Mouse (Mus musculus): Measurements from ENCODE around the gene Mettl27. TPM values are rescaled to one million over a fixed set of nuclear protein-coding genes. Genes with fewer than 3 reads are reported as not detected.

The Mettl27 gene
- polyA plus RNA-seq, 1 experiment = 13.9 TPM

DNA sequence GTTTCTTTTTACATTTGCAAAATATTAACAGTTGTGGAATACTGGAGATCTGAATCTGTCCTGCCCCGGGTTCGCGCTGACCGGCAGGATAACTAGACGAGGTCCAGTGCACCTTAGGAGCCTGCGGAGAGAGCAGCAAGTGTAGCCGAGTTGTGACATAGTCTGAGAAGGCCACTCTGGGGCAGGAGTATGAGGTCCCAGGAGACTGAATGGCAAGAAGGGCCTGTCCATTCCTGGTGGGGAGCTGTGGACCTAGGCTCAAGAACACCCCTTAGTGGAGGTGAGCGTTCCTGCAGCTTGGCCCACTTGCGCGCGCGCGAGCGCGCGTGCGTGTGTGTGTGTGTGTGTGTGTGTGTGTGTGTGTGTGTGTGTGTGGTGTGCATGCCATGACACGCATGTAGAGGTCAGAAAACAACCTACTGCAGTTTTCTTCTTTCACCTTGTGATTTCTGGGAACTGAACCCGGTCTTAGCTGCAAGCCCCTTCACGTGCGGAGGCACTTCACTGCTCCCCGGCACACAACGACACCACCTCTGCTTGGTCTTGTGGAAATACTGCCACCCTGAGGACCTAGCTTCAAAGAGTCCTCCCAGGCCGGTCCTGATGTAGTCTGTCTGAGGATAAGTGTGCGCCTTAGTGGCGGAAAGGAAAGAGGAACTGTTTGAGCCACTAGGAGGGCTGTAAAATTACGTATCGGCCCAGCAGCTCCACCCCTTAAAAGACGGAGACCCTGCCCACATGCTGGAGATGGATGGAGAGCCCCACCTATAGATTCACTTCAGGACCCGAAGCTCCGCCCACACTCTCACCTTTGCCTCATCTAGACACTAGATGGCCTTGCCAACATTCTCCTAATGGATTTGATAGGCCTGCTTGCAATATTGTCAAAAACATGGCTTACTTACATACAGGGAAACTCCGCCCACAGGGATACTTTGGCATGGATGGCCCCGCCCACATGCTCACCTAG is 34.0 kb downstream of the Mettl27 start:
- no peak for TF ChIP-seq GATA1 (IDR thresholded peaks at IDR 0.05; ENCODE audit: low read length)

DNA sequence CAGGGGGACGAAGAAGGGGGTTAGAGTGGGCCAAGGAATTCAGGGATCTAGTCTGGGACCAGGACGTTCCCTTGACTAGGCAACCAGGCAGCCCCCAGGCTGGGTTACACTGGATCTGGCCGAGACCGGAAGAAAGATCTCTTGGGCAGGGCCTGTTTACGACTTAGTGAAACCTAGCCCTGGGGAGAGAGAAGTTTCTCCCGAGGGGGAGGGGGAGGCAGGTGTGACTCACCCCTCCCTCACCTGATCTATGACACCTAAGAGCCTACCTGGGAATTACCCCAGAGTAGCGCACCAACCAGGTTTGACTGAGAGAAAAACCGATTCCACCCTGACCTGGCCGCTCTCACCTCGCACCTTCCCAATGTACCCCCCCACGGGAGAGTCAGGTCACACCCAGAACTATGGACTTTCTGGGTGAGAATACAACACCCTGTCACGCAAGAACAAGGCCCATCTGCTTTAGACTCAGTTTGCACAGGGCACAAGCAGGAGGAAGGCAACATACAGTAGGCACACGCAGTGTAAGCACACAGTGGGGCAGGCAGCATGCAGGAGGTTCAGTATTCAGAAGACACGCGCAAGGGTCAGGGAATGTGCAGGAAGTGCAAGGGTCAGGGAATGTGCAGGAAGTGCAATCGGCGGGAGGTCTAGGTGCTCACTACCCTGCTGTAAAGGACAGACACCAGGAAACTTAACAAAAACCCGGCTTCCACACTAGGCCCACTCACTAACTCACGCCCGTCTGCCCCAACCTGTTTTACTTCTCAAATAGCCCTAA is 35.2 kb downstream of the Mettl27 start:
- no peak for TF ChIP-seq GATA1 (IDR thresholded peaks at IDR 0.05; ENCODE audit: low read length)

DNA sequence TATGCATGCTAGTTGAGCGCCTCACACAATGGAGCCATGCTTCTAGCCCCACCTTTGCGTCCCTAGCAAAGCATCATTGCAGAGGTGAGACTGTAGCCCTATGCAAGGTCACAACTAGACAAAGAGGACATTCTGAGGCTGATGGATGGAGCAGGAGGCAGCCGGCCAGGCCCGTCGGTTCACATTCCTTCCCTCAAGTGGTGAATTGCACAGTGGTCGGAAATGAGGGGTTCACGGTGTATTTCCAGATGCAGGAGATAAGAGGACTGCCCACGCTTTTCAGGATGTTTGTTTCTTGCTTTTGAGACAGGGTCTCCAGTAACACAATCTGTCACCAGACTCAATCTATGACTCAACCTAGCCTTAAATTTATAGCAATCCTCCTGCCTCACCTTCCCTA is 38.5 kb downstream of the Mettl27 start:
- no peak for TF ChIP-seq GATA1 (IDR thresholded peaks at IDR 0.05; ENCODE audit: low read length)

DNA sequence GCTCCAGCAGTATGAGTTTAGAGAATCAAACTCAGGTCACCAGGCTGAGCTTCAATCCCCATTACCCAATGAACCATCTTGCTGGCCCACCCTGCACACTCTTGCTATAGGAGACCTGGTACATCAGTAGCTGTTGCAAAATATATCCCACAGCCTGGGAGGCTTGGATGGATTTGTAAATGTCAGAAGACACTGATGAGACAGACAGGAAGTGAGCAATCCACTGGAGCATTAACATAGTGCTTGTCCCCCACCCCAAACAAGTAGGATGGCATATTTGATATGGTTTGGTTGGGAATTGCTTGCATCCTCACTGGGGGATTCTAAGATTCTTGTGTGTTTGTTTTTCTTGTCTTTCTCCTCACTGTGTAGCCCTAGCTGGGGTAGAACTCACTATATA is 40.9 kb downstream of the Mettl27 start:
- no peak for TF ChIP-seq GATA1 (IDR thresholded peaks at IDR 0.05; ENCODE audit: low read length)

DNA sequence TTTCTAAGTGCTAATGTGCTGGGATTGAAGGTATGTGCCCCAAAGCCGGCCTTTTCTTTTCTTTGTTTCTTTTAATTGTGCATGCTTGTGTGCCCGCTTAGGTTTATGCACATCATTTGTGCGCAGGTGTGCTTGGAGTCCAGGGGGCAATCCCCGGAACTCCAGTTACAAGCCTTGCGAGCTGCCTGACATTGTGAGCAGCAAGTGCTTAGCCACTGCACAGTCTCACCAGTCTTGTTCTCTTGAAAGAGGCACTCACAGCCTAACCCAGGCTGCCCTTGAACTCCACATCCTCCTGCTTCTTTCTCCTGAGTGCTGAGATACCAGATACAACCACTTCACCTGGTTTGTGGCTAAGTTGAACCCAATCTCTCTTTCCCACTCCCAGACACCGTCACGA is 41.4 kb downstream of the Mettl27 start:
- no peak for TF ChIP-seq GATA1 (IDR thresholded peaks at IDR 0.05; ENCODE audit: low read length)

DNA sequence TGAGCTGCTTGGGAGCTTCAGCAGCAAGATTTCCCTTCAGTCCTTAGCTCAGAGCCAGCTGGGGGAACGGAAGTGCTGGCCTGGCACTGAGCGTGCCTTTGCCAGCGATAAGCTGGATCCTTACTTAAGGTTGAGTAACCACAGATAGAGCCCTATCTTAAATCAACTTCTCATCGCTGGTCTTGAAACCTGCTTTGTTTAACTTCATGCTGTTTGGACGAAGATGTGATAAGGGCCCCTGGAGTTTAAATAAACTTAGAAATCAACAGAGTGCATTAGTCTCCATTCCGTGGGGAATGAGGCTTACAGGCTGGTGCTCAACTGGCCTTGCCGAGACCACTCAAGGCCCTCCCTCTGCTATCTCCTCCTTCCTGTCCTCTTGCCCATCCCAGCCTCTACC is 42.1 kb downstream of the Mettl27 start:
- TF ChIP-seq GATA1 (IDR thresholded peaks at IDR 0.05; ENCODE audit: low read length) = peak; percentile 99

DNA sequence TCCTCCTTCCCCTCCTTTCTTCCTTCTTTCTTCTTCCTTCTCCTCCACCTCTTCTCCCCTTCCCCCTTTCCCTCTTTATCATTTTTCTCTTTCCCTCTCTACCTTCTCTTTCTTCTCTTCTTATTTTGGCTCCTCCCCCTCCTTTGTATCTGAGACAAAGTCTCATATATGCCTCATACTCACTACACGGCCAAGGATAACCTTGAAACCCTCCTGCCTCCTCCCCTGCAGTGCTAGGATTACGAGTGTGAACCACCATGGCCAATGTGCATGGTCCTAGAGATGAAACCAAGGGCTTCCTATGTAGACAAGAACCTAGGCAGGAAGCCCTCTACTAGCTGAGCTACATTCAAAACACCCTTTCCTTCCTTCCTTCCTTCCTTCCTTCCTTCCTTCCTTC is 42.8 kb downstream of the Mettl27 start:
- no peak for TF ChIP-seq GATA1 (IDR thresholded peaks at IDR 0.05; ENCODE audit: low read length)

DNA sequence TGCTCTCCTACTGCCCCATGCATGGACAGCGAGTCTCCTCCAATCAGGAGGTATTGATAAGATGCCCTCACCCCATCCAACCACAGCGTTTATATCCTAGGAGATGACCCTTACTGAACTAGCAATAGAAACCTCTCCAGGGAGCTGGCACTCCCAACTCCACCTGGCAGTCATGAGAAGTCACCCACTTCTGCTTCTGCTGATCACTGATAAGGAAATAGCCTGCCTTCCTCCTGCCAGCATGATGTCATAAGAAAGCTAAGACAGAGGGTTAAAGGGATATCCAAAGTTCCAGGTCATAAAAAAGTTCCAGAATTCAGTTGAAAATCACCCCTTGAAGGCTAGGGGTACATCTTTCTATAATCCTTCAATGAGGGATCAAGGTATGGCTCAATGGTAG is 44.0 kb downstream of the Mettl27 start:
- no peak for TF ChIP-seq GATA1 (IDR thresholded peaks at IDR 0.05; ENCODE audit: low read length)

DNA sequence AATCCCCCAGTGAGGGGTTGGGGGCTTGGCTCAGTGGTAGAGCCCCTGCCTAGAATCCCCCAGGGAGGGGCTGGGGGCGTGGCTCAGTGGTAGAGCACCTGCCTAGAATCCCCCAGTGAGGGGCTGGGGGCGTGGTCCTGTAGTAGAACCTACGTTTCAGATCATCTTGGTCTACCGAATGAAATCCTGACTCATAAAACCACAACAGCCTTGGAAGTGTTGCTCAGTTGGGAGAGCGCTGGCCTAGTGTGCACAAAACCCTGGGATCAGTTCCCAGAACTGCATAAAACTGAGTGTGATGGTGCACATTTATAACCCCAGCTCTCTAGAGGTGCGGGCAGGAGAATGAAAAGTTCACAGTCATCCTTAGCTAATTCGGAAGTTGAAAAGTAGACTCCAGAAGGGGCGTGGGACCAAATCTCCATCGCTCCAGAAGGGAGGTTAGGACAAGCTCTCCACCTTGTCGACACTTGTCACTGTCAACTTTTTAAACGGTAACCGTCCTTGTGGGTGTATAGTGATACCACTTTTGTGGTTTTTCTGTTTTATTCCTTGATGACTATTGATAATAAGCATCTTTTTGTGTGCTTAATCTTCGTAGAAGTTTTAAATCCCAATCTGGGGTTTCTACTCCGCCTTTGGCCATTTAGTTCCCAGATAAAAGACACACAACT is 44.5 kb downstream of the Mettl27 start:
- TF ChIP-seq GATA1 (IDR thresholded peaks at IDR 0.05; ENCODE audit: low read length) = peak; percentile 76

DNA sequence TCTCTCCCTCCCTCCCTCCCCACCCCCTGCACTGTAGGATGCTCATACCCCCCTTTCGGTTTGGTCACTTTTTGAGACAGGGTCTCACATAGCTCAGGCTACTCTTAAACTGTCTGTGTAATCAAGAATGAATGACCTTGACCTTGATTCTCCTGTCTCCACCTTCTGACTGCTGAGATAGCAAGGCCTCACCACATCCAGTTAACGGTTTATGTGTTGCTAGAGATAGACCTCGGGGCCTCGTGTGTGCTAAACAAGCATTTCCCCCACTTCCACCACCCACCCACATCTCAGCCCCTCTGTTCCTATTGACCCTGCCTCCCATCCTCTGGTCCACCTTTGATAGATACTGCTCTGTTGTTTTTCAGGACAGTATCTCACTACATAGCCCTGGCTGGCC is 45.7 kb downstream of the Mettl27 start:
- TF ChIP-seq GATA1 (IDR thresholded peaks at IDR 0.05; ENCODE audit: low read length) = no peak

DNA sequence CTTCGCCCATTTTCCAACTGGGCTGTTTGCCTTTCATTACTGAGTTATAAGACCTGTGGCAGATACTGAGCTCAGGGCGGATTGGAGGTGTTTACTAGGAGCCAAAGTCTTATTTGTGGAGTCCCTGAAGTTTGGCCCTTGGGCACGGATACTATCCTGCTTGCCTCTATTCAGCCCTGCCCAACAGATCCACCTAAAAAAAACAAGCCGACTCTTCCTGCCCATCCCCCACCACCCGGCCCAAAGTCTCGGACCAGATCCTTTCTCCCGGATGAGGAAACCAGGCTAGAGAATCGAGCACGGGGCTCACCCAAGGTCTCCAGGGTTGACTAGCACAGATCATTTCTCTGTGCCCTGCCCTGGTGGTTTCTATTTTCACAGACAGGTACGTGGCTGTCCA is 49.0 kb downstream of the Mettl27 start:
- TF ChIP-seq GATA1 (IDR thresholded peaks at IDR 0.05; ENCODE audit: low read length) = no peak

DNA sequence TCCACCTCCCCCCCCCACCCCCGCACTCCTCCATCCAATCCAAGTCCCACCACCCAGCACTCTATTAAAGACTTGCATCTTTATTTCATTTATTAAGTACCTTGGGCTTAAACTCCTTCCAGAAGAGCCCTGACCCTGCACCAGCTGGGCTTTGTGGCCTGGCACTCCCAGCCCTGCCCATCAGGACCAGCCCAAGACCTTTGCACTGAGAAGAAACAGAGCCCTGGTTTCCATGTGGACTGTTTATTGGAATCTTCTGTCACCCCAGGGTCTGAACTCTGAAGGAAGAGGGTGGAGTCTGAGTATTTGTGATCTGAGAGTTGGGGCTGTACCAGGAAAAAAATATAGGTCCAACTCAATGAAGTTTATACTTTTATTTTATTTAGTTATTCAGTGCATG is 50.9 kb downstream of the Mettl27 start:
- no peak for TF ChIP-seq GATA1 (IDR thresholded peaks at IDR 0.05; ENCODE audit: low read length)

DNA sequence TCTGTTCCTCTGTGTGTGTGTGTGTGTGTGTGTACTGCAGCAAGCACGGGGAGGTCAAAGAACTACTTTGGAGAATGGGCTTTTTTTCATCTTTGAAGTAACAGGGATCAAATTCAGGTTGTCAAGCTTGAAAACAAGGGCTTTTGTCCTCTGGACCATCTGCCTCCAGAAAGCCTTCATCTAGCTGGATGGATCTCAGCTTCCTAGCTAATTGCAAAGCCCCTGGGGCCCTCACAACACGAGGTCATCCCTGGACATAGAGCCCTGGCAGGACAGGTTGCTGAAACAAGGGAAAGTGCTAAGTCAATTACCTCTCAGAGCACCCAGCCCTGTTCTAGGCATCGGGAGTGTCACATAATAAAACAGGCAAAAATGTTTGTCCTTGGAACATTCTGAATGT is 51.6 kb downstream of the Mettl27 start:
- TF ChIP-seq GATA1 (IDR thresholded peaks at IDR 0.05; ENCODE audit: low read length) = no peak

DNA sequence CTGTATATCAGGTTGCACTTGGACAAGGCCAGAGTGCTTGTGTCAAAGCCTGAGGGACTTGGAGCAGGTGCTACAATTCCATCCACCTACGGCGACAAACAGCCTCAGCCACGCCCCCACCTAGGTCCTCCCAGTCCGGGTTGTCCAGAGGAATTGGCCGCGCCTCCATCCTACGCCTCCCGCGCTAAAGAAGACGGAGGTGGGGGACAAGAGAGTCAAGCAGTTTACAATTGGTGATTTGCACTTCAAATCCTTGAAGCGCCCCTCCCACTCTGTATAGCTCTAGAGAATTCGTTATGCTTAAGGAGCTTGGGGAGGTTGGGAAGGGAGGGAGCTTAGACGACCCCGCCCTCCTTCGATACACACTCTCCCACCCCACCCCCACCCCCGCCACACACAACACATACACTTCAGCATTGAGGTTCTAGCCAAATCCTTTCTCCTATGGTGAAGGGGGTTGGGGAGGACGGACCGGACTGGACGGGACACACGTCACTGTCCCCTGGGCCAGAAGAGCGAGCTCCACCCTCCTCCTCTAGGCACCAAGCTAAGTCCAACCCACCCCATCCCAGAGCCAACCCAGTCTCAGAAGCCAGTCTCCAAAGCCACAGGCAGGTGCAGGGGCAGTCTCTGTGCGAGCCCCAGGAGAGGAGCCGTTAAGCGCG is 53.6 kb downstream of the Mettl27 start, which contains the start of gene Cldn3:
Gene Cldn3, plus strand, starts transcription at position 582 of the 665 bp plus-strand sequence.
- TF ChIP-seq GATA1 (IDR thresholded peaks at IDR 0.05; ENCODE audit: low read length) = no peak
